Mouse (Mus musculus): ENCODE results near the gene Slc35f5. TPM values are rescaled to one million over a fixed set of nuclear protein-coding genes. Genes with fewer than 3 reads are reported as not detected.

Gene Slc35f5
- polyA plus RNA-seq, 1 experiment from 2014 or later: 63.4 TPM

GRCm38 (mm10) chr1:125542008-125542999, 18.1 kb upstream of the Slc35f5 start:
- no peaks in the 10 kb centered on the region for H3K36me3 ChIP-seq
- peak; percentile 62; the same call in 1 of the 2 replicates for ATAC-seq (ENCODE audit: insufficient number of reproducible peaks, low FRiP score, low TSS enrichment, low read depth)

GRCm38 (mm10) chr1:125549872-125550271, 10.5 kb upstream of the Slc35f5 start:
- Histone ChIP-seq H3K27ac (peak overlapping the region; percentile 33; the same call in 1 of the 2 replicates), H3K4me2 (no peak overlapping the region)
- ATAC-seq (ENCODE audit: insufficient number of reproducible peaks, low FRiP score, low TSS enrichment, low read depth): no peak

More at GRCm38 (mm10) chr1:125542008-125542999, 18.1 kb upstream of the Slc35f5 start:
- Histone ChIP-seq H3K9ac (no peak overlapping the region), H3K4me1 (0 out of 2 replicates have a peak, but pooled peaks cover 7% of the 10 kb centered on the region), H3K9me3 (no peaks in the 10 kb centered on the region), H3K27ac (peak overlapping the region; percentile 43), H3K27me3 (no peaks in the 10 kb centered on the region), H3K4me2 (no peak overlapping the region), H3K4me3 (no peak overlapping the region)
- 47% methylated on average over 7 of the region's 7 CpGs for WGBS

GRCm38 (mm10) chr1:125550359-125550758, 10.0 kb upstream of the Slc35f5 start:
- no peaks in the 10 kb centered on the region for H3K4me1 ChIP-seq
- no peaks in the 10 kb centered on the region for H3K27me3 ChIP-seq
- H3K4me2 ChIP-seq: no peak overlapping the region
- no peaks in the 10 kb centered on the region for H3K36me3 ChIP-seq
- ATAC-seq (ENCODE audit: insufficient number of reproducible peaks, low FRiP score, low TSS enrichment, low read depth): no peak
- peak overlapping the region; percentile 33; the same call in 1 of the 2 replicates for H3K27ac ChIP-seq
- H3K4me3 ChIP-seq: no peak overlapping the region
- H3K9ac ChIP-seq: no peak overlapping the region
- no peaks in the 10 kb centered on the region for H3K9me3 ChIP-seq
- WGBS: 41% methylated on average over 1 of the region's 1 CpGs

More at GRCm38 (mm10) chr1:125549872-125550271, 10.5 kb upstream of the Slc35f5 start:
- H3K9ac ChIP-seq: no peak overlapping the region
- no peaks in the 10 kb centered on the region for H3K36me3 ChIP-seq
- no peak overlapping the region for H3K4me3 ChIP-seq
- H3K27me3 ChIP-seq: no peaks in the 10 kb centered on the region
- no peaks in the 10 kb centered on the region for H3K4me1 ChIP-seq
- H3K9me3 ChIP-seq: no peaks in the 10 kb centered on the region
- 17% methylated on average over 1 of the region's 1 CpGs for WGBS

- no peaks in the 10 kb centered on the region for H3K4me1 ChIP-seq
- H3K4me2 ChIP-seq: no peak overlapping the region
- H3K9me3 ChIP-seq: no peaks in the 10 kb centered on the region
- H3K27me3 ChIP-seq: no peaks in the 10 kb centered on the region
- H3K27ac ChIP-seq: no peak overlapping the region
- 74% methylated on average over 2 of the region's 2 CpGs for WGBS
- ATAC-seq (ENCODE audit: insufficient number of reproducible peaks, low FRiP score, low TSS enrichment, low read depth): no peak
- no peak overlapping the region for H3K4me3 ChIP-seq
- H3K36me3 ChIP-seq: no peaks in the 10 kb centered on the region
- no peak overlapping the region for H3K9ac ChIP-seq
These were observed 8.8 kb upstream of the Slc35f5 start for GRCm38 (mm10) chr1:125551564-125551963.

GRCm38 (mm10) chr1:125559261-125559660, 1.1 kb upstream of the Slc35f5 start:
- 71% methylated on average over 3 of the region's 3 CpGs for WGBS
- Histone ChIP-seq H3K4me3 (no peak overlapping the region), H3K9ac (no peak overlapping the region), H3K4me2 (no peak overlapping the region), H3K27me3 (no peaks in the 10 kb centered on the region), H3K4me1 (peaks cover 9% of the 10 kb centered on the region; the same call in 1 of the 2 replicates), H3K36me3 (no peaks in the 10 kb centered on the region), H3K9me3 (no peaks in the 10 kb centered on the region), H3K27ac (peak overlapping the region; percentile 95)
- no peak for ATAC-seq (ENCODE audit: insufficient number of reproducible peaks, low FRiP score, low TSS enrichment, low read depth)

- Histone ChIP-seq H3K4me2 (peak overlapping the region; percentile 70), H3K27ac (peak overlapping the region; percentile 95), H3K4me3 (peak overlapping the region; percentile 92), H3K36me3 (no peaks in the 10 kb centered on the region; the same call in 1 of the 2 replicates), H3K9me3 (no peaks in the 10 kb centered on the region), H3K27me3 (no peaks in the 10 kb centered on the region), H3K4me1 (peaks cover 9% of the 10 kb centered on the region; the same call in 1 of the 2 replicates), H3K9ac (peak overlapping the region; percentile 42; the same call in 1 of the 2 replicates)
- no peak for ATAC-seq (ENCODE audit: insufficient number of reproducible peaks, low FRiP score, low TSS enrichment, low read depth)
- WGBS: 0% methylated on average over 2 of the region's 2 CpGs
These were observed 674 bp upstream of the Slc35f5 start for GRCm38 (mm10) chr1:125559721-125560120.

- peak overlapping the region; percentile 70 for H3K4me2 ChIP-seq
- H3K4me1 ChIP-seq: peaks cover 9% of the 10 kb centered on the region; the same call in 1 of the 2 replicates
- peaks cover 9% of the 10 kb centered on the region; the same call in 1 of the 2 replicates for H3K36me3 ChIP-seq
- WGBS: under 1% methylated on average over 29 of the region's 29 CpGs
- H3K27ac ChIP-seq: peak overlapping the region; percentile 95
- H3K9ac ChIP-seq: peak overlapping the region; percentile 88
- ATAC-seq (ENCODE audit: insufficient number of reproducible peaks, low FRiP score, low TSS enrichment, low read depth): no peak; the same call in 1 of the 2 replicates
- H3K27me3 ChIP-seq: no peaks in the 10 kb centered on the region
- H3K9me3 ChIP-seq: no peaks in the 10 kb centered on the region
- H3K4me3 ChIP-seq: peak overlapping the region; percentile 92
These were observed 811 bp downstream of the Slc35f5 start for GRCm38 (mm10) chr1:125561206-125561605.

- Histone ChIP-seq H3K36me3 (peaks cover 14% of the 10 kb centered on the region; the same call in 1 of the 2 replicates), H3K27ac (peak overlapping the region; percentile 95; the same call in 1 of the 2 replicates), H3K27me3 (no peaks in the 10 kb centered on the region), H3K9me3 (no peaks in the 10 kb centered on the region), H3K4me1 (peaks cover 9% of the 10 kb centered on the region; the same call in 1 of the 2 replicates), H3K4me2 (peak overlapping the region; percentile 70), H3K4me3 (peak overlapping the region; percentile 92), H3K9ac (peak overlapping the region; percentile 88; the same call in 1 of the 2 replicates)
- WGBS: 76% methylated on average over 4 of the region's 4 CpGs
- no peak for ATAC-seq (ENCODE audit: insufficient number of reproducible peaks, low FRiP score, low TSS enrichment, low read depth)
These were observed 1.4 kb downstream of the Slc35f5 start for GRCm38 (mm10) chr1:125561841-125562240.

- Histone ChIP-seq H3K9ac (no peak overlapping the region), H3K36me3 (peaks cover 56% of the 10 kb centered on the region), H3K4me1 (no peaks in the 10 kb centered on the region), H3K27me3 (no peaks in the 10 kb centered on the region), H3K9me3 (no peaks in the 10 kb centered on the region), H3K27ac (no peak overlapping the region), H3K4me3 (no peak overlapping the region), H3K4me2 (no peak overlapping the region)
- no peak for ATAC-seq (ENCODE audit: insufficient number of reproducible peaks, low FRiP score, low TSS enrichment, low read depth)
- 91% methylated on average over 4 of the region's 4 CpGs for WGBS
These were observed 7.7 kb downstream of the Slc35f5 start for GRCm38 (mm10) chr1:125568126-125568525.

GRCm38 (mm10) chr1:125574219-125574618, 13.8 kb downstream of the Slc35f5 start:
- H3K27ac ChIP-seq: no peak overlapping the region
- no peaks in the 10 kb centered on the region for H3K27me3 ChIP-seq
- H3K4me3 ChIP-seq: no peak overlapping the region
- no peak overlapping the region for H3K4me2 ChIP-seq
- H3K36me3 ChIP-seq: peaks cover 73% of the 10 kb centered on the region
- 68% methylated on average over 2 of the region's 2 CpGs for WGBS
- ATAC-seq (ENCODE audit: insufficient number of reproducible peaks, low FRiP score, low TSS enrichment, low read depth): no peak
- H3K4me1 ChIP-seq: no peaks in the 10 kb centered on the region
- H3K9me3 ChIP-seq: no peaks in the 10 kb centered on the region
- H3K9ac ChIP-seq: no peak overlapping the region

GRCm38 (mm10) chr1:125575458-125576114, 15.2 kb downstream of the Slc35f5 start:
- WGBS: 88% methylated on average over 10 of the region's 10 CpGs
- Histone ChIP-seq H3K9me3 (no peaks in the 10 kb centered on the region), H3K4me2 (no peak overlapping the region), H3K36me3 (peaks cover 65% of the 10 kb centered on the region), H3K27ac (no peak overlapping the region), H3K27me3 (no peaks in the 10 kb centered on the region), H3K4me1 (no peaks in the 10 kb centered on the region), H3K9ac (no peak overlapping the region), H3K4me3 (no peak overlapping the region)
- ATAC-seq (ENCODE audit: insufficient number of reproducible peaks, low FRiP score, low TSS enrichment, low read depth): no peak

All from limb, embryonic 15.5 days (tissue).